Mouse (Mus musculus): ENCODE results near the gene Ppm1h.
"Not testable (repeated sequence)": the region's sequence is repeated elsewhere in the genome, so short reads cannot be mapped to it uniquely, and the experiment has no call there.

Gene Ppm1h

GRCm38 (mm10) chr10:122909406-122910032 is 231.0 kb downstream of the Ppm1h start:
- DNase-seq: no peak

- DNase-seq: no peak
Observed at GRCm38 (mm10) chr10:122910798-122911225, 232.2 kb downstream of the Ppm1h start.

GRCm38 (mm10) chr10:122911668-122912067 is 233.1 kb downstream of the Ppm1h start:
- no peak for DNase-seq

- no peak for DNase-seq
Observed at GRCm38 (mm10) chr10:122912086-122912690, 233.6 kb downstream of the Ppm1h start.

- peak; percentile 42 for DNase-seq
Observed at GRCm38 (mm10) chr10:122912701-122913368, 234.3 kb downstream of the Ppm1h start.

- DNase-seq: no peak
Observed at GRCm38 (mm10) chr10:122913393-122913792, 234.8 kb downstream of the Ppm1h start.

GRCm38 (mm10) chr10:122915905-122916304 is 237.3 kb downstream of the Ppm1h start:
- no peak for DNase-seq

- DNase-seq: no peak
Observed at GRCm38 (mm10) chr10:122917648-122918324, 239.2 kb downstream of the Ppm1h start.

- no peak for DNase-seq
Observed at GRCm38 (mm10) chr10:122918325-122918694, 239.7 kb downstream of the Ppm1h start.

GRCm38 (mm10) chr10:122918754-122919153 is 240.2 kb downstream of the Ppm1h start:
- DNase-seq: no peak

GRCm38 (mm10) chr10:122919416-122919815 is 240.9 kb downstream of the Ppm1h start:
- DNase-seq: peak; percentile 33

GRCm38 (mm10) chr10:122920218-122920795 is 241.7 kb downstream of the Ppm1h start:
- DNase-seq: no peak

- DNase-seq: no peak
Observed at GRCm38 (mm10) chr10:122922226-122922625, 243.7 kb downstream of the Ppm1h start.

- DNase-seq: not testable (repeated sequence)
Observed at GRCm38 (mm10) chr10:122924571-122924970, 246.0 kb downstream of the Ppm1h start.

- no peak for DNase-seq
Observed at GRCm38 (mm10) chr10:122926275-122926674, 247.7 kb downstream of the Ppm1h start.

GRCm38 (mm10) chr10:122930520-122930919 is 252.0 kb downstream of the Ppm1h start:
- no peak for DNase-seq

- DNase-seq: peak; percentile 42
Observed at GRCm38 (mm10) chr10:122931193-122931832, 252.8 kb downstream of the Ppm1h start.

- DNase-seq: no peak
Observed at GRCm38 (mm10) chr10:122931851-122932550, 253.4 kb downstream of the Ppm1h start.

GRCm38 (mm10) chr10:122933053-122933838 is 254.7 kb downstream of the Ppm1h start:
- no peak for DNase-seq

GRCm38 (mm10) chr10:122935406-122935805 is 256.8 kb downstream of the Ppm1h start:
- DNase-seq: not testable (repeated sequence)

- DNase-seq: not testable (repeated sequence)
Observed at GRCm38 (mm10) chr10:122937380-122937779, 258.8 kb downstream of the Ppm1h start.

Measured in cerebellum, adult 11 months (tissue).